Mouse (Mus musculus): ENCODE measurements at regions not wholly inside any gene's neighbourhood (a gene's known extent, or its start where the extent isn't known, plus 50 kb on each side); places are given as distances from the start of the nearest gene placed in this dataset.

- DNase-seq (ENCODE audit: low read depth, low spot score) = no peak
Measured at GRCm38 (mm10) chr16:8351424-8351823, 73.5 kb downstream of the Tmem114 start.

- DNase-seq (ENCODE audit: low read depth, low spot score) = no peak
Measured at GRCm38 (mm10) chr16:8349148-8349547, 75.8 kb downstream of the Tmem114 start.

GRCm38 (mm10) chr16:8348645-8349044 is 76.3 kb downstream of the Tmem114 start:
- no peak for DNase-seq (ENCODE audit: low read depth, low spot score)

- DNase-seq (ENCODE audit: low read depth, low spot score) = no peak
Measured at GRCm38 (mm10) chr16:8345216-8345615, 79.7 kb downstream of the Tmem114 start.

GRCm38 (mm10) chr16:8333081-8333710 is 91.7 kb downstream of the Tmem114 start:
- DNase-seq (ENCODE audit: low read depth, low spot score) = peak; percentile 33

GRCm38 (mm10) chr16:8311996-8312395 is 112.9 kb downstream of the Tmem114 start:
- DNase-seq (ENCODE audit: low read depth, low spot score) = no peak

GRCm38 (mm10) chr16:8306389-8306788 is 118.5 kb downstream of the Tmem114 start:
- peak; percentile 37 for DNase-seq (ENCODE audit: low read depth, low spot score)

Measured in R1 (cell line).